Mouse (Mus musculus): Measurements from ENCODE around the gene Tmtc2.
A peak's percentile ranks its signal among the peaks of the same experiment; 100 is the strongest.

Tmtc2 gene

DNA sequence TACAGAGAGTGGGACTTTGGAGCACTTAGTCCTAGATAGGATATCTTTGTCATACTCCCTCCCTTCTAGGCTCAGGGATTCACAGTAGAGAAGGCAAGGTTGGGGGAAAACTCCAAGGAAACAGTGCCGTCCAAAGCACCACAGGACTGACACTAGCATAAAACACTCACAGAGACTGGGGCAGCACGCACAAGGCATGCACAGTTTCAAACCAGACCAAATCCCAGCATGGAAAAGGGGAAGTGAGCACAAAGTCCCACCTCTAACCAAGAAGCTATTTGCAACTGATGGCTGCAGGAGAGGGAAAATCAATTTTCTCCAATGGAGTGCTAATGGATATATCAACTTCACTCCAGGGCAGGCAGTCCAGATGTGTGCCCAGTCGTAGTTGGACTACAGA is 276.7 kb downstream of the Tmtc2 start:
- DNase-seq (ENCODE audit: low read depth, low spot score) = no peak

DNA sequence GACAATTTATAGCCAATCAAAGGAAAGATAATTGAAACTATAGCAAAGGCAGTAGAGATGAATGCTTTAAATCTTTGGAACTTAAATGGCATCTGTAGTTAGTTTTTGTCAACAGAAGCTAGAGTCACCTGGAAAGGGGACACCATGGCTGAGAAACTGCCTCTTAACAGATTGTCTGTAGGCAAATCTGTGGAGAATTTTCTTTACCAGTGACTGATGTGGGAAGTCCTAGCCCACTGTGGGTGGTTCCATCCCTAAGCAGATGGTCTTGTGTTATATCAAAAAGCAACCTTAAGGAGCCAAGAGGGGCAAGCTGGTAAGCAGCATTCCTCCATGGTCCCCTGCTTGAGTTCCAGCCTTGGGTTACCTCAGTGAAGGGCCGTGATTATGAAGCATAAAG is 281.3 kb downstream of the Tmtc2 start:
- DNase-seq (ENCODE audit: low read depth, low spot score) = no peak

DNA sequence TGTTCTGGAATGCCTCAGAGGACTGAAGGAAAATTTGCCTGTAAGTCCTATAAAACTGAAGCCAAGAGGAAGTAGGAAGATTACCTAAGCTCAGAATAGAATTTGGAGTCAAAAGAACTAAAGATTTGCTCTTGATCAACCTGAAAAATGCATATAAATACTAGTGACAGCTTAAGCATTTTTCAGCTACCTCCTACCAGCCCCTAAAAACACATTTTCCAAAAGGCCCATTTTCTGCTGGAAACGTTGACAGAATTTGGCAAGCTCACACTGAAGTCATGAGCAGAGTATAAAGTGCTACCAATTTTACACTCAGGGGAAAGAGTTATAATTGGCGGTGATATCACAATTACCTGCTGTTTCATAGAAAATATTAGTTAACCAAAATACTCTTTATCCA is 285.8 kb downstream of the Tmtc2 start:
- DNase-seq (ENCODE audit: low read depth, low spot score) = no peak

DNA sequence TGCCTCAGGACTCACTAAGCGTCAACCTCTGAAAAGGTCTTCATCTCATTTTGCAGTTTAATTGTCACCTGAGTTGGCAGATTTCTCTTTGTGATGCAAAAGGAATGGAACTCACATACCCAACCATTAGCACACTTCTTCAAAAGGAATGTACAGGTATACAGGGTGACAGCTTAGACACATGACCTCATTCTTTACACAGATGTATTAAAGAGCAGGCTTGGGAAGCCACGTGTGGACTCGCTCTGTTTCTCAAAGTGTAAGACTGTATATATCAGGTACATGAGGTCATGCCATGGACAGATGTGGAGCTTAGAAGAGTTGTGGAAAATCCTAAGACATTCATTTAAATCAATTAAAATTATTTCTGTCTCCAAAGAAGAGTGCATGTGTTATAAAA is 286.7 kb downstream of the Tmtc2 start:
- no peak for DNase-seq (ENCODE audit: low read depth, low spot score)

DNA sequence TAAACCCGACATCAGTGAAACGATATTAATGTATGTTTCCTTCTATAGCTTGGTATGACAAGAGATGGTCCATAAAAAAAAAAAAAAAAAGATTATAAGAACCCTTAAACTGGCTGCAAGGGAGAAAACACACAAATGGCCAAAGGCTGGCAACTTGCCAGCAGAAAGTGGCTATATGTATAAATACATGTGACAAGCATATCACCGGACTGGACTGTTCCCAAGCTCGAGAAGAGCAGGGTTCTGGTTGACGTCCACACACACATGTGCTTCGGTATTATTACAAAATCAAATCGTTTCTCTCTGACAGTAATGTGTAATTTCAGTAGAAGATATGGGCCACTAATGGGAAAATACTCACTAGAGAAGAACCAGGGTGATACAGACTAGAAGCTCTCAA is 287.2 kb downstream of the Tmtc2 start:
- no peak for DNase-seq (ENCODE audit: low read depth, low spot score)

GRCm38 (mm10) chr10:105286221-105286620 is 288.0 kb downstream of the Tmtc2 start:
- no peak for DNase-seq (ENCODE audit: low read depth, low spot score)

GRCm38 (mm10) chr10:105284171-105284570 is 290.1 kb downstream of the Tmtc2 start:
- peak; percentile 43 for DNase-seq (ENCODE audit: low read depth, low spot score)

DNA sequence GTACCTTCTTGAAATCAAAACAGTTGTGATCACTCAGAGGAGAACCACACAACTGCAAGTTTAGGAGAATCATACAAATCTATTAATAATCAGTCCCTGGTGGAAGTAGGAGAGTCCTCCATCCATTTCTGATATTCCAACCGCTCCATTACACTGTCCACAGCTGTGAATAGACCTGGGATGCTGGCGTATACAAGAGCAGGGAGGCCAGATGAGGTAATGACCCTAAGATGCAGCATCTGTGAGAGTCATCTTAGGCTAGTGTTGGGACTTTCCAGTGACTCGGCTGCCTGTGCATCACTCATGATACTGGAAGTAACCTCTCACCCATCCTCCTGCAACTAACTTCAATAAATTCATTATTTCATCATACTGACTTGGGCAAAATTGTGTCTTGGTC is 293.3 kb downstream of the Tmtc2 start:
- no peak for DNase-seq (ENCODE audit: low read depth, low spot score)

- DNase-seq (ENCODE audit: low read depth, low spot score) = no peak
Observed at GRCm38 (mm10) chr10:105260053-105260452, 314.2 kb downstream of the Tmtc2 start.

DNA sequence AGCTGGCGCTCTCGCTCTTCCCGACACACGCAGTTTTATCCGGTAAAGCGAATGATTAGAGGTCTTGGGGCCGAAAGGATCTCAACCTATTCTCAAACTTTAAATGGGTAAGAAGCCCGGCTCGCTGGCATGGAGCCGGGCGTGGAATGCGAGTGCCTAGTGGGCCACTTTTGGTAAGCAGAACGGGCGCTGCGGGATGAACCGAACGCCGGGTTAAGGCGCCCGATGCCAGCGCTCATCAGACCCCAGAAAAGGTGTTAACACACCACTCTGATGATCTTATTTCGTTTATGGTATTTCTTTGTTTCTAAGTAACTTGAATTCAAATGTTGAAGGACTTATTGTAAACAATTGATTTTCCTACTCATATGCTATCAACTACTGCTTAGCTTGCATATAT is 336.0 kb downstream of the Tmtc2 start:
- DNase-seq (ENCODE audit: low read depth, low spot score) = peak; percentile 89

- DNase-seq (ENCODE audit: low read depth, low spot score) = no peak
Observed at GRCm38 (mm10) chr10:105232864-105233263, 341.4 kb downstream of the Tmtc2 start.

DNA sequence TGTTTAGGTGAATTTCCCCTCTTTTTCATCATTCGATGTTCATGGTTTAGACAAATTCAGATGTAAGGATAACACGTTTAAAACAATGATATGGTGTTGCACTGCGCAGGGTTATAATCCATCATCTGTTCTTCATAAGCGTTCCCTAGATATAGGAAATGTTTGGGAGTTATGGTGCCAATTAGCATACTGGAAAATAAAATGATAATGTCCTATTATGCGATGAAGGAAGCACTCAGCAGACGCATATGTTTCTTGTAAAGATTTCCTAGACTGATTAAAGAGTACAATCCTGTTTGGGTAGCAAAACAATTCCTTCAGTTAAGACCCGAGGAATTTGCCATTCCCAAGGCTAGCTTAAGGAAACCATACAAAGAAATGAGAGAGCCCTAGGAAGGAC is 343.8 kb downstream of the Tmtc2 start:
- no peak for DNase-seq (ENCODE audit: low read depth, low spot score)

DNA sequence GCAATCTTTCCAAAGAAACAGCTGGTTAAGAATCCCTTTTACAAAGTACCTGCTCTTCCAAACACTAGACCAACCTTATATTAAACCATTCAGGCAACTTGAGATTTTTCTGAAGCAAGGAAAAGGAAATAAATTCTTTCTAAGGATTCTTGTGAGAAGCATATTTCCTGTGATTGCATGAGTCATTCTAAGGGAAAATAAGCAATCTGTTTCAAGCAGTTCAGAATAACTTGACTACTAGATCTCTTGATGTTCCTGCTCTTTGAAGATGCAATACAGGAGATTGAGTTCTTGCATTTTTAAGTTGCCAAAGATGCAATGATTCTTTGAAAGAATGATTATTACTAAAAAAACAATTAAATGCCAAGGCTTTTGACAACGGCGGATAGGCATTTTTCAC is 345.6 kb downstream of the Tmtc2 start:
- DNase-seq (ENCODE audit: low read depth, low spot score) = no peak

DNA sequence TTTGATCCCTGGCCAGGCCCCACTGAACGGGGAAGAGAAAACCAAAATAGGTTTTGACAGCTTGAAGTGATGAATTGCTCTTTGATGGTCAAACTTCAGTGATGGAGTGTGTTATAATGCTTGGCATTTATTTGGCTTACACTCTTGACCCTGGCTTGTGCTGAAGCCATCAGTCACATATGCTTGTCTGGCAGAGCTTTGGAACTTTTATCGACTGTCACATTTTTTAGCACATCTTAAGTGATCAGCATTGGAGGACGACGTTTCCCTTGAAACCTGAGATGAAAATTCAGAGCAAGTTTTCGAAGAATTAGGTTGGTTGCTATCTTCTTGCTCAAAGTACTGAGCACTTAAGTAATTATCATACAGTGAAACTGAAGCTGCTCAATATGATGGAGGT is 346.6 kb downstream of the Tmtc2 start:
- DNase-seq (ENCODE audit: low read depth, low spot score) = peak; percentile 11

- DNase-seq (ENCODE audit: low read depth, low spot score) = no peak
Observed at GRCm38 (mm10) chr10:105225714-105226113, 348.5 kb downstream of the Tmtc2 start.

DNA sequence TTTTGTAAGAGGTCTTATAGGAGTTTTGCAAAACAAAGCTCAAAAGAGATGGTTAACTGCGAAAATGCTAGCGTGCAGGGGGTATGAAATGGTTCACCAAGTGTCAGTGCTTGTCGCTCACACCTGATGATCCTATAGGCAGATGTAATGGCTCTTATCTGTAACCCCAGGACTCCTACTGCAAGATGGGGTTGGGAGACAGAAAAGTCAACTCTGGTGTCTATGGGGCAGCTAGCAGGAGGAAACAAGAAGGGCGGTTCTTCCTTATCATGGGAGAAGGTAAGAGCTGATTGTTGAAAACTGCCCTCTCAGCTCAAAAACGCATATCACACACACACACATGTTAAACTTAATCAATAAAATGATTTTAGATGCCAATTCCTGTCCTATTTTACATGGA is 351.3 kb downstream of the Tmtc2 start:
- no peak for DNase-seq (ENCODE audit: low read depth, low spot score)

GRCm38 (mm10) chr10:105201491-105201890 is 372.8 kb downstream of the Tmtc2 start:
- no peak for DNase-seq (ENCODE audit: low read depth, low spot score)

GRCm38 (mm10) chr10:105200678-105201077 is 373.6 kb downstream of the Tmtc2 start:
- DNase-seq (ENCODE audit: low read depth, low spot score) = no peak

DNA sequence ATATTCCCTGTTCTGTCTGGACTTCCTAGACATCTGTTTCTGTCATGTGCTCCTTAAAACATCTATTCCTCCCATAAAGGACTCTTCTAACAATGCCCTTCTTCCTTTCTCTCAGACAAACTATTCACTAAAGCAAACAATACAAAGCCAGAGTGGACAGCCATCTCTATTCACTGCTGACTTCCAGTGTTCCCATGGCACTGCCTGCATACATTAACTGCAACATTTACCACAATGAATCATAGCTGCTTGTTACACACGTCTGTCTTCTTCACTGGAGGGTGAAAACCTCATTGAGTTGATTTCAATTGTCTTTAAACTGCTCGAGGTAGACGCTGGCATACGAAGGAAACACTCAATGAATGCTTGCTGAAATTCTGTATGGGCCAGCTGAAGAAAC is 374.2 kb downstream of the Tmtc2 start:
- no peak for DNase-seq (ENCODE audit: low read depth, low spot score)

- DNase-seq (ENCODE audit: low read depth, low spot score) = no peak
Observed at GRCm38 (mm10) chr10:105199515-105199914, 374.7 kb downstream of the Tmtc2 start.

GRCm38 (mm10) chr10:105195377-105195776 is 378.9 kb downstream of the Tmtc2 start:
- DNase-seq (ENCODE audit: low read depth, low spot score) = no peak

GRCm38 (mm10) chr10:105193756-105194460 is 380.3 kb downstream of the Tmtc2 start:
- no peak for DNase-seq (ENCODE audit: low read depth, low spot score)

DNA sequence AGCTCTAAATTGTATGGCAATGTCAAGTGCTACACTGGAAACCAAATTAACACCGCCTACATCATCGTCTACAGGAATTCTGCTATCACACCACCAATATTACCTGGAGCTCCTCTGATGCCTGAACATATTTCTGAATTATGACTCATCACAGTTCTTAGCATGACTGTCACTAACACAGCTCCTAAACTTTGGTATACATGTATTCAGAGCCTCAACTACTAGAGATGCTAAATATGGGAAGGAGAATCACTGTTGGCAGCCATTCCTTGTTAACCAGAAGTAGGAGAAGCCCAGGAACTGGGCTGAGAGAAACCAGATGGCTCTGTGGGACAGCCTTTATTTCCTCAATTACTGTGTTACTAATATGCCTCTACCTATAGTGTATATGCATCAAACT is 382.2 kb downstream of the Tmtc2 start:
- no peak for DNase-seq (ENCODE audit: low read depth, low spot score)

DNA sequence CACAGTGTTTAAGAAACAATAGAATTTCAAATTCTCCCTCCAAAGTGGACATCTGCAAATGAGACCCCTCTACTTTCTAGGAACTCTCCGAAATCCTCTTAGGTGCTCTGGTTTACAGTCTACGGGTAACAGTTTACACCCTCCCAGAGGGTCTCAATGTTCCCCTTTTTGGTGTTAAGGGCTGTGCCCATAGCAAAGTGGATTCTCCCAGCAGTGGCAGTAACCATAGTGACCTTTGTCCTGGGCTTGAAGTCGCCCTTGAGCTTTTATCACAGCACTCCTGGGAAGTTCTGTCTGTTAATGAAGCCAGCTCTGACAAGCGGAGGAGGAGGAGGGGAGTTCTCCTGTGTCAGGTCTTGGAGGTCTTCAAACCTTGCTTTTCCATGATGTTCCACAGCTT is 384.5 kb downstream of the Tmtc2 start:
- no peak for DNase-seq (ENCODE audit: low read depth, low spot score)

Data from forelimb bud, embryonic 11.5 days (tissue).